Mouse (Mus musculus): ENCODE results near the gene Phactr2. TPM values are rescaled to one million over a fixed set of nuclear protein-coding genes. Genes with fewer than 3 reads are reported as not detected.
A peak's percentile ranks its signal among the peaks of the same experiment; 100 is the strongest.

The Phactr2 gene
- polyA plus RNA-seq, 1 experiment from 2014 or later = 21.7 TPM

DNA sequence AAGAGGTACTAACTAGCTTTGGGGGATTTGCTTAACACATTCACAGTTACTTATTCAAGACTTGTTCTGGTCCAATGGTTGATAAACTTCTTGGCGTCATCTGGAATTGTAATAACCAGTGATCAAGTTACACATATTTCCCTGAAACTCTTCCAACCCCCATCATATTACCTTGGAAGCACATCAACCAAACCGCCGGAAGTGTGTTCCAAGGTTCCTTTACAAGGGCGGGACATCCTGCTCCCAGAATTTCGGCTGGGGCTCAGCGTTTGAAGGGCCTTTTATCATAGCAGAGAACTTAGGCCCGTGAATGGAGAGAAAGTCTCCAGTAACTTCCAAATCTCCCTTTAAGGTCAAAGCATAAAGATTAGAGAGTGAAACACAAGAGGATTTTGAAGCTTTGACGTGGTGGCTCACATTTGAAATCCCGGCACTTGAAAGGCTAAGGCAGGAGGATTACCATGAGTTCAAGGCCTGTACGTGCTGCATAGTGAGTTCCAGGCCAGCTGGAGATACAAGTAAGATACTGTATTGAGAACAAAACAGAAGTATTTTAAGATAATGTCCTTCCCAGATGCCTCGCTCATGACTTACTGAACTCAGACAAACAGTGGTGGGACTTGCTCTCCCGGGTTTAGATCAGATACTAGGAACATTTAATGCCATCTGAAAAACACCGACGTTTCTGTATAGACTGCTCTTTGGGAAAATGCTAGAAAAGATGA is 147.9 kb downstream of the Phactr2 start:
- H3K9ac ChIP-seq (replicated peaks) = no peak overlapping the region

GRCm38 (mm10) chr10:13323806-13324411 is 150.3 kb downstream of the Phactr2 start:
- Histone ChIP-seq H3K27ac (peak overlapping the region; percentile 96), H3K9ac (replicated peaks) (peak overlapping the region; percentile 92), H3K4me2 (peak overlapping the region; percentile 67), H3K27me3 (no peaks in the 10 kb centered on the region), H3K4me1 (replicated peaks) (peaks cover 11% of the 10 kb centered on the region), H3K36me3 (no peaks in the 10 kb centered on the region), H3K9me3 (no peaks in the 10 kb centered on the region), H3K4me3 (replicated peaks) (peak overlapping the region; percentile 64)
- peak; percentile 70 for ATAC-seq (ENCODE audit: insufficient number of reproducible peaks, insufficient read depth, low FRiP score, low TSS enrichment, low read depth)
- under 1% methylated on average over 43 of the region's 62 CpGs for WGBS

More for the DNA sequence above, 147.9 kb downstream of the Phactr2 start:
- peaks cover 11% of the 10 kb centered on the region for H3K4me1 ChIP-seq (replicated peaks)
- H3K9me3 ChIP-seq = no peaks in the 10 kb centered on the region
- ATAC-seq (ENCODE audit: insufficient number of reproducible peaks, insufficient read depth, low FRiP score, low TSS enrichment, low read depth) = no peak
- H3K27me3 ChIP-seq = no peaks in the 10 kb centered on the region
- no peak overlapping the region for H3K4me3 ChIP-seq (replicated peaks)
- no peaks in the 10 kb centered on the region for H3K36me3 ChIP-seq
- H3K27ac ChIP-seq = peak overlapping the region; percentile 51; the same call in 1 of the 2 replicates
- 74% methylated on average over 14 of the region's 14 CpGs for WGBS
- no peak overlapping the region for H3K4me2 ChIP-seq

GRCm38 (mm10) chr10:13323139-13323805 is 150.9 kb downstream of the Phactr2 start:
- Histone ChIP-seq H3K27me3 (no peaks in the 10 kb centered on the region), H3K4me3 (replicated peaks) (peak overlapping the region; percentile 64), H3K27ac (peak overlapping the region; percentile 96), H3K4me2 (peak overlapping the region; percentile 67), H3K9ac (replicated peaks) (peak overlapping the region; percentile 92), H3K36me3 (no peaks in the 10 kb centered on the region), H3K4me1 (replicated peaks) (peaks cover 11% of the 10 kb centered on the region), H3K9me3 (no peaks in the 10 kb centered on the region)
- ATAC-seq (ENCODE audit: insufficient number of reproducible peaks, insufficient read depth, low FRiP score, low TSS enrichment, low read depth) = peak; percentile 33
- 17% methylated on average over 12 of the region's 12 CpGs for WGBS

DNA sequence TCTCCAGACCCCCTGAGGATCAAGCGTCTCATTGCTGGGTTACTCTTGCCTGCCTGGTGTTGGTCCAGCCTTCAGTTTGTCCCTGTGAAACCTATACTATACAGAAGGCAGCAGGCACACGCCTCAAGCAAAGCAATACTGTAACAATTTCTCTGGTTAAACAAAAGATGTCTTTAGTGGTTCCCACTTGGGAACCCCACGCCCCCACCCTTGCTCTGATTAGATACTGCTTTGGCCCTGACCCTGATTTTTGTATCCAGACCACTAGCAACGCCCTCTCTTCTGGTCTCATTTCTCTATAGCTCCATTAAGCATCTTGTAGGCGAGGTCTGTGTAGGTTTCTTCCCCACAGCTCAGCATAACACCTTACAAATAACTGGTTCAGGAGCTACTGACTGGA is 159.2 kb downstream of the Phactr2 start:
- Histone ChIP-seq H3K4me2 (no peak overlapping the region), H3K9ac (replicated peaks) (no peak overlapping the region), H3K27ac (peak overlapping the region; percentile 20; the same call in 1 of the 2 replicates), H3K4me1 (replicated peaks) (peaks cover 10% of the 10 kb centered on the region; the same call in 1 of the 2 replicates), H3K9me3 (no peaks in the 10 kb centered on the region), H3K4me3 (replicated peaks) (no peak overlapping the region), H3K36me3 (no peaks in the 10 kb centered on the region), H3K27me3 (no peaks in the 10 kb centered on the region)
- 86% methylated on average over 5 of the region's 5 CpGs for WGBS
- ATAC-seq (ENCODE audit: insufficient number of reproducible peaks, insufficient read depth, low FRiP score, low TSS enrichment, low read depth) = no peak

- no peaks in the 10 kb centered on the region for H3K9me3 ChIP-seq
- no peak overlapping the region for H3K27ac ChIP-seq
- no peak overlapping the region for H3K9ac ChIP-seq (replicated peaks)
- H3K4me1 ChIP-seq (replicated peaks) = peaks cover 10% of the 10 kb centered on the region; the same call in 1 of the 2 replicates
- H3K4me3 ChIP-seq (replicated peaks) = no peak overlapping the region
- 82% methylated on average over 6 of the region's 6 CpGs for WGBS
- H3K27me3 ChIP-seq = no peaks in the 10 kb centered on the region
- H3K36me3 ChIP-seq = no peaks in the 10 kb centered on the region; the same call in 1 of the 2 replicates
- ATAC-seq (ENCODE audit: insufficient number of reproducible peaks, insufficient read depth, low FRiP score, low TSS enrichment, low read depth) = no peak
- H3K4me2 ChIP-seq = no peak overlapping the region
These were observed 161.6 kb downstream of the Phactr2 start for GRCm38 (mm10) chr10:13312576-13312975.

GRCm38 (mm10) chr10:13311612-13312011 is 162.6 kb downstream of the Phactr2 start:
- Histone ChIP-seq H3K4me2 (no peak overlapping the region), H3K4me3 (replicated peaks) (no peak overlapping the region), H3K27me3 (no peaks in the 10 kb centered on the region), H3K9me3 (no peaks in the 10 kb centered on the region), H3K9ac (replicated peaks) (no peak overlapping the region), H3K27ac (peak overlapping the region; percentile 59), H3K4me1 (replicated peaks) (peaks cover 10% of the 10 kb centered on the region; the same call in 1 of the 2 replicates), H3K36me3 (no peaks in the 10 kb centered on the region; the same call in 1 of the 2 replicates)
- ATAC-seq (ENCODE audit: insufficient number of reproducible peaks, insufficient read depth, low FRiP score, low TSS enrichment, low read depth) = no peak
- WGBS = 85% methylated on average over 6 of the region's 6 CpGs

- peaks cover 10% of the 10 kb centered on the region; the same call in 1 of the 2 replicates for H3K4me1 ChIP-seq (replicated peaks)
- no peak for ATAC-seq (ENCODE audit: insufficient number of reproducible peaks, insufficient read depth, low FRiP score, low TSS enrichment, low read depth)
- 83% methylated on average over 3 of the region's 3 CpGs for WGBS
- H3K4me2 ChIP-seq = no peak overlapping the region
- H3K4me3 ChIP-seq (replicated peaks) = no peak overlapping the region
- no peaks in the 10 kb centered on the region; the same call in 1 of the 2 replicates for H3K36me3 ChIP-seq
- H3K27me3 ChIP-seq = no peaks in the 10 kb centered on the region
- no peak overlapping the region for H3K9ac ChIP-seq (replicated peaks)
- no peak overlapping the region for H3K27ac ChIP-seq
- H3K9me3 ChIP-seq = no peaks in the 10 kb centered on the region
These were observed 164.1 kb downstream of the Phactr2 start for GRCm38 (mm10) chr10:13310075-13310474.

DNA sequence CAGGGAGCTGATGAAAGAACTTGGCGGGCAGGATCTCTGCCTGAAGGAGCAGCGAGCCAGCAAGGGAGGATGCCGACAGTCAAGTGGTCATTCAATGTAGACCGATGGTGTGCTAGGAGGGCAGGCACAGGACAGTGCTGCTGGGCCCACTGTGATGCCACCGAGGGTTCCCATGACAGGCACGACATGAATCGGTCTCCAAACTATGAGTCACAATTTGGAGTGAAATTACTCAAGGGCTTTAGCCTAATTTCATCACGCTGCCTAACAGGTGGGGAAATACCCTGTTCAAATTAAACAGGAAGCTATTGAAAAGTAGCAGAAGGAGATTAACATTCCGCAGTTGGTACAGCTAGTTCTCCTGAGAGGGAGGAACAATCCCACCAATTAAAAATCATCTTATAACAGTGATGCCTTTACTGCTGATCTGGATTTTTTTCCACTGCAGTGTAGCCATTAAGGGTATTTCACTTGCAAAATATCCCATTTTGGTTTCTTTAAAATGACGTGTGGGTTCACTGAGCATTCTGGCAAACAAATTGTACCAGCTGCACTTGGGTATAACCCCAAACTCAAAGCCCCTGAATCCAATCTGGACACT is 169.5 kb downstream of the Phactr2 start:
- H3K36me3 ChIP-seq = no peaks in the 10 kb centered on the region; the same call in 1 of the 2 replicates
- H3K4me1 ChIP-seq (replicated peaks) = no peaks in the 10 kb centered on the region
- H3K4me3 ChIP-seq (replicated peaks) = no peak overlapping the region
- no peaks in the 10 kb centered on the region for H3K9me3 ChIP-seq
- WGBS = 84% methylated on average over 10 of the region's 10 CpGs
- no peak overlapping the region for H3K27ac ChIP-seq
- no peak overlapping the region for H3K9ac ChIP-seq (replicated peaks)
- no peak for ATAC-seq (ENCODE audit: insufficient number of reproducible peaks, insufficient read depth, low FRiP score, low TSS enrichment, low read depth)
- no peak overlapping the region for H3K4me2 ChIP-seq
- no peaks in the 10 kb centered on the region for H3K27me3 ChIP-seq

DNA sequence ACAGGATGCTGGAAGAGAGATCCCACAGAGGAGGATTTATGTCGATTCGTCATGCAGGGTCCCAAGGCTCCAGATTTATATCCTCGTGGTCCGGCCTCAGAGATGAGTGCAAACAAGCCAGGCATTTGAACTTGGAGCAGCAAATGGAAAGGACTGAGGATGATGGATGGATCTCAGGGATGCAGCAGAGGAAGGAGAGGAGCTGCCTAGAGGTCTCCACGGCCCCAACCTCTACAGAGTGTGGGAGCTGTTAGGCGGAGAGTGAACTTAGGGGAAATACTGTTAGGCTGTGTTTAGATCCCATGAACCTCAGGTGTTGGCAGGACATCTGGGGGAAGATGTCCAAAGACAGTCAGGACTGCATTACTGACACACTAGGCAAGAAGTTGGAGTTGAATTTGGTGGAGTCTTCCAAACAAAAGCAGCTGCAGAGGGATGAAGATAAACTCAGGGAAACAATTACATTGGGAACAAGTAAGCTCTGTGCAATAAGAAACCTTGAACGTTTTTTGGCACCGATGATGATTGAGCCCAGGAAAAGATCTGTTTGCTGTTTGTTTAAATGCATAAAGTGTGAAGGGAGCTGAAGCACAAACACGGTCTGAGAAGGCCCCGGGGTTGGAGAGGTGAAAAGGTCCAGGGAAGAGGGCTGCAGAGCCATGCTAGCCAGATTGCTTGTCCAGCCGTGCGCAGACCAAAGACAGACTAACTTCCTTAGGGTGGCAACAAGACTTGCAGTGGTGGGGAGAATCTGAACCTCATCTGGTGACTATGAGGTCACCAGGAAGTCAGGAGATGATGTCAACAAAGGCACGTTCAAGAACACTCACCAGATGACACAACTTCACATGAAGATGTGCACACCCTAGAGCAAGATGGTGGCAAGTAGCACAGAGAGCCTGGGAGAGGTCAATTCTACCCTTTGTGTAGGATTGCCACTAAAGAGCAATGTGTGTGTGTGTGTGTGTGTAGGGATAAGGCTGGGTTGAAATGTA is 170.6 kb downstream of the Phactr2 start:
- no peak overlapping the region for H3K4me2 ChIP-seq
- no peak for ATAC-seq (ENCODE audit: insufficient number of reproducible peaks, insufficient read depth, low FRiP score, low TSS enrichment, low read depth)

DNA sequence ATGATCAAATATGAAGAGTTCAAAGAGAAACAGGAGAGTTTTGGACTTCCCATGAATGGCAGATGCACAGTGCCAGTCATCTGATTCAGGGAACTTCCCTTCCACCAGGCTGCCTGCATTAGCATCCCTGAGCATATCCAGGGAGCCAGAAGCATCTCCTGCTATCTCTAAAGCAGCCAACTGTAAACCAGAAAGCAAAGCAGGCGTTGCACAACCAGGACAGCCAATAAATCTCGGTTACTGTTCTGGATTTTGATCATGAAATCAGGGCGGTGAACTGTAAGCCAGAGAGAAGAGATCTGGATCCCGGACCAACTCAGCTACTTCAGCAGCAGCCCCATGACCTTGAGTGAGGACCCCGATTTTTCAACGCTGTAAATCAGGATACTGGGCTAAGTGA is 173.6 kb downstream of the Phactr2 start:
- no peak for ATAC-seq (ENCODE audit: insufficient number of reproducible peaks, insufficient read depth, low FRiP score, low TSS enrichment, low read depth)
- H3K9ac ChIP-seq (replicated peaks) = no peak overlapping the region
- no peaks in the 10 kb centered on the region for H3K27me3 ChIP-seq
- no peak overlapping the region for H3K27ac ChIP-seq
- 80% methylated on average over 6 of the region's 6 CpGs for WGBS
- no peaks in the 10 kb centered on the region for H3K9me3 ChIP-seq
- no peaks in the 10 kb centered on the region for H3K36me3 ChIP-seq
- no peak overlapping the region for H3K4me2 ChIP-seq
- H3K4me3 ChIP-seq (replicated peaks) = no peak overlapping the region
- 0 out of 2 replicates have a peak, but pooled peaks cover under 1% of the 10 kb centered on the region for H3K4me1 ChIP-seq (replicated peaks)

More for the DNA sequence above, 170.6 kb downstream of the Phactr2 start:
- Histone ChIP-seq H3K9ac (replicated peaks) (no peak overlapping the region), H3K9me3 (no peaks in the 10 kb centered on the region), H3K36me3 (no peaks in the 10 kb centered on the region; the same call in 1 of the 2 replicates), H3K27me3 (no peaks in the 10 kb centered on the region), H3K4me3 (replicated peaks) (no peak overlapping the region), H3K27ac (no peak overlapping the region), H3K4me1 (replicated peaks) (no peaks in the 10 kb centered on the region)
- 85% methylated on average over 13 of the region's 13 CpGs for WGBS
